Mouse (Mus musculus) lung, embryonic 16.5 days (tissue): Measurements from ENCODE around the gene Stab1. TPM values are rescaled to one million over a fixed set of nuclear protein-coding genes. Genes with fewer than 3 reads are reported as not detected.

Experiments
- ATAC-seq: fragments of 200-750 bp; cut with Nextera tagmentation; 2 replicates; pipeline ENCODE4 v1.8.0; 2017; ENCODE audit warnings: low read depth, mild to moderate bottlenecking, moderate library complexity
- H3K27ac ChIP-seq: fragments of 300-500 bp; sonication (generic); 2 replicates; pipeline ENCODE4 v1.5.1; 2014; ENCODE audit warnings: mild to moderate bottlenecking, control low read depth, low read length
- H3K27me3 ChIP-seq: fragments of 300-500 bp; sonication (generic); 2 replicates; pipeline ENCODE4 v1.6.1; 2014; ENCODE audit warnings: low read depth, low read length, mixed read lengths; ENCODE audit not compliant: control insufficient read depth, insufficient read depth
- H3K36me3 ChIP-seq: fragments of 300-500 bp; sonication (generic); 2 replicates; pipeline ENCODE4 v1.6.1; 2014; ENCODE audit warnings: low read length; ENCODE audit not compliant: control insufficient read depth, insufficient read depth
- H3K4me1 ChIP-seq: fragments of 300-500 bp; sonication (generic); replicated peaks from 2 replicates; pipeline ENCODE4 v1.6.1; 2014; ENCODE audit warnings: low read length, mixed read lengths; ENCODE audit not compliant: control insufficient read depth, insufficient read depth
- H3K4me2 ChIP-seq: fragments of 300-500 bp; sonication (generic); 2 replicates; pipeline ENCODE4 v1.6.1; 2014; ENCODE audit warnings: low read depth, low read length, control low read depth
- H3K4me3 ChIP-seq: fragments of 300-500 bp; sonication (generic); 2 replicates; pipeline ENCODE4 v1.5.1; 2014; ENCODE audit warnings: mild to moderate bottlenecking, low read length, control low read depth
- H3K9ac ChIP-seq: fragments of 300-500 bp; sonication (generic); 2 replicates; pipeline ENCODE4 v1.6.1; 2014; ENCODE audit warnings: low read length, control low read depth
- H3K9me3 ChIP-seq: fragments of 300-500 bp; sonication (generic); 2 replicates; pipeline ENCODE4 v1.6.1; 2016; ENCODE audit warnings: low read length; ENCODE audit not compliant: control insufficient read depth
- WGBS: fragments of 180-500 bp; shearing (Covaris S2); extraction: QIAGEN DNeasy Blood & Tissue Kit; methylation state at CpG from one replicate; pipeline ENCODE4 v1.1.7; 2014; 5-methylcytosine and 5-hydroxymethylcytosine counted together
- polyA plus RNA-seq: library from polyadenylated mRNA; unstranded; fragments of >200 nt; fragmentation: Nextera tagmentation; extraction: Ambion mirVana; gene quantifications from 2 replicates; pipeline ENCODE4 v1.2.1, GENCODE M21; 2015

The Stab1 gene
- polyA plus RNA-seq, 1 experiment from 2014 or later: 52.1 TPM

DNA sequence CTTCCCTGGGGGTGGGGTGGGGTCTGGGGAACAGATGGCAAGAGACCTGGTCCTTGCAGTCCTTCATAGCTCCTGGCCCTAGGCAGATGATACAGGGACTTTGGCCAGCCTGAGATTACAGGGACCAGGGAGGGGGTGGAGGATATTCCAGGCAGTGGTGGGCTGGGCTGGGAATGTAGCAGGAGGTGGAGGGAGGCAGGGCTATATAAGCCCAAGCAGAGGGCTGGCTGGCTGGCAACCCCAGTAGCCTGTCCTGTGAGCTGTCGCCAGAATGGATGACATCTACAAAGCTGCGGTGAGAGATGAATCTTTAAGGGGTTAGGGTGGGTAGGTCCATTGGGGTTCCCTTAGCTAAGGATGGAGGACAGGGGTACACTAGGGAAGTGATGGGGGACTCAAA is 39.6 kb upstream of the Stab1 start, which contains the start of gene Tnnc1:
Tnnc1 (plus strand) TSS at position 229 of the 400 bp plus-strand sequence.
- H3K4me2 ChIP-seq: peak within 1 kb of the TSS; percentile 85
- no peaks in the 10 kb centered on the region for H3K9me3 ChIP-seq
- peak within 1 kb of the TSS; percentile 98; the same call in 1 of the 2 replicates for H3K9ac ChIP-seq
- no peak within 1 kb of the TSS; the same call in 1 of the 2 replicates for H3K27ac ChIP-seq
- H3K27me3 ChIP-seq: no peaks in the 10 kb centered on the region
- peak within 1 kb of the TSS; percentile 86 for H3K4me3 ChIP-seq
- peaks cover 20% of the 10 kb centered on the region for H3K4me1 ChIP-seq
- no peak for ATAC-seq
- 63% methylated on average over 2 of the region's 2 CpGs for WGBS
- peaks cover 10% of the 10 kb centered on the region for H3K36me3 ChIP-seq

DNA sequence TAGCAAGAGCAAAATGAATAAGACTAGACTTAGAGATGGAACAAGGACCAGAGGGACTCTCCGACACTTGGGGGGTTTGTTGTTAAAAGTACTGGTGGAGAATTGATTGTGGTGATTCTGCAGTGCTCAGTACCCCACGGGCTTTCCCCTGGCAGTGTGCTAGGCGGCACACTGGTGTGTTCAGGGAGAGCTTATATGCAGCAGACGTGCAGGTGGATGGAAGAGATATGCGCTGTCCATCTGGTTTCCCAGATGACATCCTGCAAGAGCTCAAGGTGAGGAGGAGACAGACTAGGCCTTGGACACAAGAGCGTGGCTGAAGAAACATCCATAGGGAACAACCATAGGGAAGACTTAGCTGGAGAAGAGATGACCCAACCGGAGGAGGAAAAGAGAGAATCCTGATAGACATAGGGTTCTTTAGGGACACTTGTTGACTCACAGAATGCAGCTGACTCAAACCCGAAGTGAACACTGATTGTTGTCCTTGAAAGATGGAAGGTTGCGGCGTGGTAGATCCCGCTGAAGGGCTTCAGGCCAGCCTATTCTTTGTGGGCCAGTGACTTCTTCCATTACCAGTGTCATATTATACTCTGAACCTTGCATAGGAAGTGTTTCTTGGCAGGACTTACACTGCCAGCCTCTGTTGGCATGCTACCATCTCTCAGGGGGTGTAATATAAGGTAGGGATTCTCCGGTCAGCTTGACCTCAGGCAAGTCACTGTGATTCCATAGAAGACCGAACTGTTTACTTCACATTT is 38.8 kb upstream of the Stab1 start:
- Histone ChIP-seq H3K4me1 (peaks cover 14% of the 10 kb centered on the region), H3K4me2 (peak overlapping the region; percentile 85), H3K27ac (peak overlapping the region; percentile 58), H3K4me3 (peak overlapping the region; percentile 86), H3K36me3 (peaks cover 16% of the 10 kb centered on the region), H3K9me3 (no peaks in the 10 kb centered on the region), H3K27me3 (no peaks in the 10 kb centered on the region), H3K9ac (peak overlapping the region; percentile 98)
- ATAC-seq: peak; percentile 9
- 74% methylated on average over 13 of the region's 13 CpGs for WGBS

DNA sequence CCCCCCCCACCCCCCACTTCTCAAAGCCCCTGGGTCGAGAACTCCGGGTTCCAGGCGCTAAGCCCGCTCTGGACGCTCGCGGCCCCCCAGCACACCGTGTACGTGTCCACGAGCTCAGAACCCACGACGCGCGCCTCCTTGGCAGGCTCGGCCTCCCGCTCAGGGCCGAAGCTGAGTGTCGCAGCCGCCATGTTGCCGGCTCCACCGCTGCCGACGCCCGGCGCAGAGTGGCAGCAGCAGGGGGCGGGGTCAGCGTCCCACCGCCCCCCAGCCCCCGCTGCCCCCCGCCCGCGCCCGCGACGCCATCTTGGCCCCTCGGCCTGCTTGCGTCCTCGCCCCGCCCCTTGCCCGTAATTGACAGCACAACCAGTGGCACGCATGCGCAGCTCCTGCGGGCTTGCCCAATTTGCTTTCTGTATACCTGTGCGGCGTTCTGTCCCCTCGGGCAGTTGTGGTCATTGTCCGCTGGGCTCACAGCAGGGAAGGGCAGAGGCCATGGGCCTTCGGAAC is 38.1 kb upstream of the Stab1 start:
- peak overlapping the region; percentile 86 for H3K4me3 ChIP-seq
- peaks cover 12% of the 10 kb centered on the region for H3K4me1 ChIP-seq
- no peaks in the 10 kb centered on the region for H3K9me3 ChIP-seq
- WGBS: under 1% methylated on average over 45 of the region's 48 CpGs
- peak overlapping the region; percentile 85 for H3K4me2 ChIP-seq
- peak overlapping the region; percentile 98 for H3K9ac ChIP-seq
- ATAC-seq: peak; percentile 78
- peak overlapping the region; percentile 92 for H3K27ac ChIP-seq
- peaks cover 21% of the 10 kb centered on the region for H3K36me3 ChIP-seq
- H3K27me3 ChIP-seq: no peaks in the 10 kb centered on the region

DNA sequence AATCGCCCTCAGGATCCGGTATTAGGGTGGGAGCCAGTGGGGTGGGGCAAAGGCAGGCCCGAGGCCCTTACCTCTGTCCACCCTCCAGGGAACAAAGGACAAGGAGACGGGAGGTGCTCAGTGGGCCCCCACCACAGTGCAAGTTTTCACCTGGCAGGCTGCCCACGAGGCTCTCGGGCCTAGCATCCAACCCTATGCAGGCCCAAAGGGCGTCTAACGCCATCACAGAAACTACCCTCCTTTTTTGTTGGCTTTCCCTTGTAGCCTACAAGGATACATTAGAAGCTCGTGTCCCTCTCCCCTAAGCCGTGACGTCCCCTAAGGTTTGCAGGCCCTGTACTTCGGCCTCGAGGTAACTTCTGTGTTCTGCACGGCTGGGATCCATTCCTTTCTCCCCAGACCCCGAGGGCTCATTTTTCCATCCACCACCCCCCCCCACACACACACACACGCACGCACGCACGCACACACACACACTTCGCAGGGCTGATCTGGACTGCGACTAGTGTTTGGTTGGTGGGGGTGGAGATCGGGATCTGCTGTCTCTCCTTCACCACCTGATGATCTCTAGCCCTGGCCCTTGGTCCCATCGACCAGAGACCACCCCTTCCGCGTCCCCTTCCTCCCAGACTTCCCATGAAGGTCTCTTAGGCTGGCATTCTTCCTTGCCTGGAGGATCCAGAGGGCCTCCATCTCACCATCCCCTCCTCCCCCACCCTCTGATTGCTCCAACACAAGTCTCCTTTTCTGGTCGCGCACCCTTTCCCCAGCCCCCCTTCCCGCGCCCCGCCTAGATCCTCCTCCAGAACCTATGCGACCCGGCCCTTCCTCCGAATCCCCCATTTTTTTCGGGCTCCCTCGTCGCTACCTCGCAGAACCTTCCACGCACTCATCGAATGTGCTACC is 37.4 kb upstream of the Stab1 start:
- peaks cover 25% of the 10 kb centered on the region for H3K36me3 ChIP-seq
- H3K9ac ChIP-seq: peak overlapping the region; percentile 98
- H3K9me3 ChIP-seq: no peaks in the 10 kb centered on the region
- H3K4me2 ChIP-seq: peak overlapping the region; percentile 85
- H3K27me3 ChIP-seq: no peaks in the 10 kb centered on the region
- H3K4me3 ChIP-seq: peak overlapping the region; percentile 86
- ATAC-seq: peak; percentile 63
- H3K4me1 ChIP-seq: peaks cover 12% of the 10 kb centered on the region
- WGBS: under 1% methylated on average over 39 of the region's 39 CpGs
- H3K27ac ChIP-seq: peak overlapping the region; percentile 92

DNA sequence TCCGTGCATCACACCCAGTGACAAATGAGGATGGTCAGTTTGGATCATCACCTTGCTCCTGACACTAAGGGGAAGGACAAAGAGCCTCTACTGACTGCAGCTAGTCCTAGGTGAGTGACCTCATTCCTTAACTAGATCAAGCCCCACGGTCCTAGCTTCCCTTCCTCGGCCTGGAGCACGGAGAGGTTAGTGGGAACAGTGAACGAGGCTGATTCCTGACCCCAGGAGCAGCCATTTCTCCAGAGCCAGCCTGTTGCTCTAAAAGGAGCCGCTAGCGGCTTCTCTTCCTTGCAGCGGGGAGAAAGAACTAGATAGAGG is 36.8 kb upstream of the Stab1 start:
- Histone ChIP-seq H3K4me3 (peak overlapping the region; percentile 86), H3K27me3 (no peaks in the 10 kb centered on the region), H3K4me2 (peak overlapping the region; percentile 85), H3K9ac (peak overlapping the region; percentile 98), H3K36me3 (peaks cover 26% of the 10 kb centered on the region), H3K27ac (peak overlapping the region; percentile 92), H3K4me1 (peaks cover 14% of the 10 kb centered on the region), H3K9me3 (no peaks in the 10 kb centered on the region)
- 4% methylated on average over 8 of the region's 8 CpGs for WGBS
- ATAC-seq: peak; percentile 3; the same call in 1 of the 2 replicates

DNA sequence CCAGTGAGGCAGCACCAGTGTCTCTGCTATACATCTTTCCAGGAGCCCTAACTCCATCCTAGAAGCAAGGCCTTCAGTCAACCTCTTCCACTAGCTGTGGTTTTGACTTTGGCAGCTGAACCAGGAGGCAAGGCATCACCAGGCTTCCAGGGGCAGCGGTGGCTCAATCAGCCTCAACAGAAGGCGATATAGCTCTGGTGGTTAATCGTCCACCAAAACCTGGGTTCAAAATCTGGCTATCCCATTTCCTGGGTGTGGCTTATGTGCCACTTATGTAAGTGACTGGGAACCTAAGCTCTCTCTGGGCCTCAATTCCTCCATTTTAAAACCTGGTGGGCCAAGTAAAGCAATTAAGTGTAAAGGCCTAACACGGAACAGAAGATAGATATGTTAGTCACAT is 36.4 kb upstream of the Stab1 start:
- Histone ChIP-seq H3K4me2 (peak overlapping the region; percentile 85), H3K9me3 (no peaks in the 10 kb centered on the region), H3K9ac (peak overlapping the region; percentile 98), H3K4me3 (peak overlapping the region; percentile 86), H3K27me3 (no peaks in the 10 kb centered on the region), H3K36me3 (peaks cover 29% of the 10 kb centered on the region), H3K27ac (peak overlapping the region; percentile 92; the same call in 1 of the 2 replicates), H3K4me1 (peaks cover 18% of the 10 kb centered on the region)
- no peak for ATAC-seq
- 51% methylated on average over 4 of the region's 4 CpGs for WGBS

DNA sequence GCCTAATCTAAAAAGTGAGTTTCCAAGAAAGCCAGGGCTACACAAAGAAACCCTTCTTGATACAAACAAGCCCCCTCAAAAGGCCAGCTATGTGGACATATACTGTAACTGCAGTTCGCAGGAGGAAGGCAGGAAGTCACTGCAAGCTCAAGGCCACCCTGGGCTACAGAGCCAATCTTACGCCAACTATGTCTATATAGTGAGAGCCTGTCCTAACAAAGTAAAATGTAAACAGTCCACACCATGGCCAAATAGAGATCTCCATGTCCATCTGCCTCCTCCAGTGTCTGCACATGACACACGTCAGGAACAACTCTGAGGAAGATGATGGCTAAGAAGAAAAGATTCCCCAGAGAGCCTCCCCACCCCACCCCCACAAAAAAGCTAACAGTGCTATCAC is 31.6 kb upstream of the Stab1 start:
- Histone ChIP-seq H3K4me2 (no peak overlapping the region), H3K36me3 (peaks cover 37% of the 10 kb centered on the region), H3K4me3 (no peak overlapping the region), H3K4me1 (peaks cover 32% of the 10 kb centered on the region), H3K9me3 (no peaks in the 10 kb centered on the region), H3K27ac (peak overlapping the region; percentile 56; the same call in 1 of the 2 replicates), H3K27me3 (no peaks in the 10 kb centered on the region), H3K9ac (no peak overlapping the region)
- ATAC-seq: no peak
- WGBS: 49% methylated on average over 3 of the region's 3 CpGs

DNA sequence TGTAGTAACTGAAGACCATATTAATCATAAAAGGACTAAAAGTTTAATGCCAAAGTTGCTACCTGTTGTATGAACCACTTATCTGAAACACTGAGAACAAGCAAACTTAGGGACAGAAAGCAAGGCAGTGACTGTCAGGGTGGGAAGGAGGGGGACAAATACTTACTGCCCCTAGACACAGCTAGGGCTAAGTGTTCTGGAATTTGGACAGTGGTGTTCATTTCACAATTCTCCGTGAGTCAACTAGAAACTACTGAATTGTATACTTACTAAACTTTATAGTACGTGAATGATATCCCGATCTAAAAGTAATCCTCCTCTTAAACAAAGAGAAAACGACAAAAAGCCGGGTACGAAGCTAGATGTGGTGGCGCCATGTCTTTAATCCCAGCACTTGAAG is 31.2 kb upstream of the Stab1 start:
- peak overlapping the region; percentile 56; the same call in 1 of the 2 replicates for H3K27ac ChIP-seq
- no peak overlapping the region for H3K9ac ChIP-seq
- WGBS: 85% methylated on average over 7 of the region's 7 CpGs
- H3K4me3 ChIP-seq: no peak overlapping the region
- ATAC-seq: no peak
- no peaks in the 10 kb centered on the region for H3K27me3 ChIP-seq
- H3K4me2 ChIP-seq: no peak overlapping the region
- H3K36me3 ChIP-seq: peaks cover 37% of the 10 kb centered on the region
- H3K4me1 ChIP-seq: peaks cover 29% of the 10 kb centered on the region
- H3K9me3 ChIP-seq: no peaks in the 10 kb centered on the region
